Mouse (Mus musculus) midbrain, embryonic 14.5 days (tissue): ENCODE results near the gene Pdia4. TPM values are rescaled to one million over a fixed set of nuclear protein-coding genes. Genes with fewer than 3 reads are reported as not detected.

Experiments used
- ATAC-seq: fragments of 200-750 bp; cut with Nextera tagmentation; 2 replicates; pipeline ENCODE4 v1.8.0; 2017; ENCODE audit warnings: moderate number of reproducible peaks, moderate library complexity; ENCODE audit not compliant: low FRiP score, low TSS enrichment
- DNase-seq: peaks from one replicate; pipeline ENCODE4 v3.0.0-alpha.2; 2015
- H3K27ac ChIP-seq: fragments of 300-500 bp; sonication (generic); replicated peaks from 2 replicates; pipeline ENCODE4 v1.5.1; 2014; ENCODE audit warnings: mild to moderate bottlenecking, low read depth, low read length, moderate library complexity
- H3K27me3 ChIP-seq: fragments of 300-500 bp; sonication (generic); 2 replicates; pipeline ENCODE4 v1.6.1; 2014; ENCODE audit warnings: low read length, control low read depth, mixed read lengths; ENCODE audit not compliant: control insufficient read depth, insufficient read depth
- H3K36me3 ChIP-seq: fragments of 300-500 bp; sonication (generic); 2 replicates; pipeline ENCODE4 v1.6.1; 2014; ENCODE audit warnings: low read length, control low read depth; ENCODE audit not compliant: control insufficient read depth, insufficient read depth
- H3K4me1 ChIP-seq: fragments of 300-500 bp; sonication (generic); 2 replicates; pipeline ENCODE4 v1.6.1; 2014; ENCODE audit warnings: mild to moderate bottlenecking, antibody characterized with exemption, low read length, control low read depth; ENCODE audit not compliant: control insufficient read depth, insufficient read depth
- H3K4me2 ChIP-seq: fragments of 300-500 bp; sonication (generic); 2 replicates; pipeline ENCODE4 v1.6.1; 2014; ENCODE audit warnings: mild to moderate bottlenecking, low read length, moderate library complexity
- H3K4me3 ChIP-seq: fragments of 300-500 bp; sonication (generic); replicated peaks from 2 replicates; pipeline ENCODE4 v1.5.1; 2014; ENCODE audit warnings: low read depth, low read length
- H3K9ac ChIP-seq: fragments of 300-500 bp; sonication (generic); replicated peaks from 2 replicates; pipeline ENCODE4 v1.6.1; 2014; ENCODE audit warnings: mild to moderate bottlenecking, low read length, moderate library complexity
- H3K9me3 ChIP-seq: fragments of 300-500 bp; sonication (generic); 2 replicates; pipeline ENCODE4 v1.6.1; 2016; ENCODE audit warnings: low read length, control low read depth, mixed read lengths; ENCODE audit not compliant: control insufficient read depth
- WGBS: fragments of 180-500 bp; shearing (Covaris S2); extraction: QIAGEN DNeasy Blood & Tissue Kit; methylation state at CpG from one replicate; pipeline ENCODE4 v1.1.7; 2014; 5-methylcytosine and 5-hydroxymethylcytosine counted together
- polyA plus RNA-seq: library from polyadenylated mRNA; unstranded; fragments of >200 nt; fragmentation: Nextera tagmentation; extraction: Ambion mirVana; gene quantifications from 2 replicates; pipeline ENCODE4 v1.2.1, GENCODE M21; 2014

Gene Pdia4
- polyA plus RNA-seq, 1 experiment from 2014 or later, result 148 TPM

DNA sequence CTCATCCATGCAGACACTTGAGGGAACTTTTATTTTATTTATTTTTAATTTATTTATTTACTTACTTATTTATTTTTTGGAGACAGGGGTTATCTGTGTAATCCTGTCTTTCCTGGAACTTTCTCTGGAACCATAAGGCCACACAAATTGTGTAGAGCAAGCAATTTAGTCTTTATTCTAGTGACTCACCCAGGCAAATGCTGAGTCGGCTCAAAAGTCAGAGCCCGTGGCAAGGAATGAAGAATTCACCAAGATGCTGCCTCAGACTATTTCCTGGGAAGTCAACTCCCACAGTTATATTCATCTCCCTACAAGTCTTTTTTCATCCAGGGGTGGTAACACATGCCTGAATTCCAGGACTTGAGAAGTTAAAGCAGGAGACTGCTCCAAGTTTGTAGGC, 7.7 kb downstream of the Pdia4 start:
- H3K27ac ChIP-seq, result no peak overlapping the region
- WGBS, result 91% methylated on average over 2 of the region's 2 CpGs
- H3K27me3 ChIP-seq, result no peaks in the 10 kb centered on the region
- peaks cover 6% of the 10 kb centered on the region for H3K4me1 ChIP-seq
- H3K4me3 ChIP-seq, result no peak overlapping the region
- H3K36me3 ChIP-seq, result peaks cover 69% of the 10 kb centered on the region
- DNase-seq (no peak), ATAC-seq (no peak)
- H3K9ac ChIP-seq, result no peak overlapping the region
- H3K9me3 ChIP-seq, result no peaks in the 10 kb centered on the region
- H3K4me2 ChIP-seq, result no peak overlapping the region

- H3K36me3 ChIP-seq, result peaks cover 96% of the 10 kb centered on the region
- no peaks in the 10 kb centered on the region for H3K4me1 ChIP-seq
- no peak overlapping the region for H3K9ac ChIP-seq
- H3K27me3 ChIP-seq, result no peaks in the 10 kb centered on the region
- no peaks in the 10 kb centered on the region for H3K9me3 ChIP-seq
- DNase-seq (peak; percentile 88), ATAC-seq (peak; percentile 48; the same call in 1 of the 2 replicates)
- WGBS, result 53% methylated on average over 6 of the region's 6 CpGs
- H3K27ac ChIP-seq, result no peak overlapping the region
- H3K4me2 ChIP-seq, result no peak overlapping the region
- H3K4me3 ChIP-seq, result no peak overlapping the region
Observed at GRCm38 (mm10) chr6:47799079-47799478, 14.2 kb downstream of the Pdia4 start.

DNA sequence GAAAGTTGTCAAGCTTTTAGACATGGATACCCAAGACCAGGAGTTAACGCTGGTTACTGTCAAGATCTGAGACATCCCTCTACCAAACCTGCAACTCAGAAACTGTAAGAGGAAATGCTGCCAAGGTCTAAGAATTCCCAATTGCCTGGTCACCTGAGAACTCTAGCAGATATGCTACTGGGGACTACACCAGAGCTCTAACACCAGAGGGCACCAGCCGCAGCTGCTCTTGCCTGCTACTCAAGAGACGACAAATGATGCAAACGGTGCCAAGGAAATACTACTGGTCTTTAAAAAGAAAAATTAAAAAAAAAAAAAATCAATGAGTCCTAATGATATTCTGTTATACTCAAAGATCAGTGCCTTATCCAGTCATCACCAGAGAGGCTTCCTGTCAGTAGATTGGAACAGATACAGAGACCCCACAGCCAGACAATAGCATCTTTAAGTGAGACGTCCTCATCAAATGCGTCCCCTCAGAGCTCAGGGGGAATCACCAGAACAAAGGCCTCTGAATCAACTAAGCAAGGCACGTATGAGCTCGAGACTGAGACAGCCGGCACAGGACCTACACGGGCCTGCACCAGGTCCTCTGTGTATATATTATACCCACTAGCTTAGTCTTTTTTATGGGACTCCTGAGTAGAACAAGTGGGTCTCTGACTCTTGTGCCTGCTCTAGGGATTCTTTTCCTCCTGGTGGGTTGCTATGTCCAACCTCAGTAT, 19.0 kb downstream of the Pdia4 start:
- Histone ChIP-seq H3K27ac (peak overlapping the region; percentile 66), H3K9me3 (no peaks in the 10 kb centered on the region), H3K36me3 (peaks cover 52% of the 10 kb centered on the region), H3K4me1 (no peaks in the 10 kb centered on the region), H3K4me2 (no peak overlapping the region), H3K9ac (no peak overlapping the region), H3K4me3 (no peak overlapping the region), H3K27me3 (no peaks in the 10 kb centered on the region)
- 26% methylated on average over 10 of the region's 10 CpGs for WGBS
- ATAC-seq (peak; percentile 44; the same call in 1 of the 2 replicates), DNase-seq (peak; percentile 67)

DNA sequence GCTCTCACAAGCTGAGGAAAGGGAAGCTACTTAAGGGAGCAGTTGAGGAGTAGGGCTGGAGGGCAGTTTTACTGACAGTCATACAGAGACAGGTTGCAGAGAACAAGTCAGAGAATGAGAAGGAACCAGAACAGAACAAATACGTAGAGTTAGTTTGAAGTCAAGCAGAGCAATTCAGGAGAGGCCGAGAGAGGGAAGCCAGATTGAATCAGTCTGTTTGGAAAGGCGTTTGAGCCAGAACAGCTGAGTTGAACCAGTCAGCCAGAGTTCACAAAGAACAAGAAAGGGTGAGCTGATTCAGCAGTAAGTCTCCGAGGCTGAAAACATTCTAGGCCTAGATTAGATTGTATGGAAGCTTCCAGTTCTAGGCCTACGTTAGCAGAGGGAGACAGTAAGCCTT, 19.9 kb downstream of the Pdia4 start:
- no peak for DNase-seq
- ATAC-seq, result no peak
- Histone ChIP-seq H3K4me2 (no peak overlapping the region), H3K27ac (no peak overlapping the region), H3K27me3 (no peaks in the 10 kb centered on the region), H3K9me3 (no peaks in the 10 kb centered on the region), H3K9ac (no peak overlapping the region), H3K36me3 (peaks cover 42% of the 10 kb centered on the region), H3K4me1 (peaks cover 5% of the 10 kb centered on the region; the same call in 1 of the 2 replicates), H3K4me3 (no peak overlapping the region)
- 77% methylated on average over 5 of the region's 5 CpGs for WGBS

DNA sequence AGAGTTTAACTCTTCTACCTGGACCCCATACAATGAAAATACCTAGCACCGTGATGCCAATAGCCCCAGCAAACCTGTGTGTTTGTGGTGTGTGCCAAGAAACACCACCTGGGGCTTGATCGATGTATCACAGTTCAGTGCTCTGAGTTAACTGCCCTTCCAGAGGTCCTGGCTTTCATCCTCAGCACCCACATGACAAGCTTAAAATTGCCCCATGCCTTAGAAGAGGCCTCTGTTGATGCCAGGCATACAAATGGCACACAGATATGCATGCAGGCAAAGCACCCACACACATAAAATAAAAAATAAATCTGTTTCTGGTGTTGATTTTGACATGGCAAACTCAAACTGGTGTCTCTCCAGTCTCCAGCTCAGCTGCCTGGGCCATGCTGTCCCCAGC, 20.7 kb downstream of the Pdia4 start:
- no peak for DNase-seq
- H3K9ac ChIP-seq, result no peak overlapping the region
- H3K36me3 ChIP-seq, result peaks cover 35% of the 10 kb centered on the region
- H3K4me1 ChIP-seq, result peaks cover 5% of the 10 kb centered on the region; the same call in 1 of the 2 replicates
- H3K27ac ChIP-seq, result no peak overlapping the region
- no peak for ATAC-seq
- no peaks in the 10 kb centered on the region for H3K27me3 ChIP-seq
- WGBS, result 92% methylated on average over 2 of the region's 2 CpGs
- no peak overlapping the region for H3K4me2 ChIP-seq
- no peaks in the 10 kb centered on the region for H3K9me3 ChIP-seq
- H3K4me3 ChIP-seq, result no peak overlapping the region

- DNase-seq, result no peak
- Histone ChIP-seq H3K9me3 (no peaks in the 10 kb centered on the region), H3K4me1 (peaks cover 5% of the 10 kb centered on the region; the same call in 1 of the 2 replicates), H3K4me2 (no peak overlapping the region), H3K4me3 (no peak overlapping the region), H3K27ac (no peak overlapping the region), H3K36me3 (peaks cover 19% of the 10 kb centered on the region), H3K27me3 (no peaks in the 10 kb centered on the region), H3K9ac (no peak overlapping the region)
- WGBS, result 58% methylated on average over 2 of the region's 2 CpGs
- ATAC-seq, result no peak
Observed at GRCm38 (mm10) chr6:47790745-47791144, 22.5 kb downstream of the Pdia4 start.

DNA sequence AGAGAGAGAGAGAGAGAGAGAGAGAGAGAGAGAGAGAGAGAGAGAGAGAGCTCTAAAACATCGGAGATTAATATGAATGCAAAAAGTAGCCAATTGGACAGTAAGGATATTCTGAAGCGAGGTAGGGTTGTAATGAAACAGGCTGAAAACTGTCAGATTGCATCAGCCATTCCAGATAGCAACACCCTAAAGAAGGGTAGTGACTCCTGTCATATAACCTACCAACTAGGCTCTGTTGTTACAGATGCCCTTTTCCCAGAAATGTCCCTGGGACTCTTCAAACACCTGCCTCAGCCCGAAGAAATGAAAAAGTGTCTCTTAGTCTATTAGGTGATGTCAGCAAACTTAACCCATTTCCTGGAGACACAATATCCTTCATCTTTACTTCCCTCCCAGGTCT, 24.4 kb downstream of the Pdia4 start:
- Histone ChIP-seq H3K9ac (peak overlapping the region; percentile 80), H3K4me2 (peak overlapping the region; percentile 65), H3K27me3 (no peaks in the 10 kb centered on the region), H3K4me3 (peak overlapping the region; percentile 44), H3K27ac (peak overlapping the region; percentile 97), H3K9me3 (no peaks in the 10 kb centered on the region), H3K36me3 (0 out of 2 replicates have a peak, but pooled peaks cover 3% of the 10 kb centered on the region), H3K4me1 (peaks cover 5% of the 10 kb centered on the region; the same call in 1 of the 2 replicates)
- WGBS, result 30% methylated on average over 3 of the region's 3 CpGs
- ATAC-seq, result no peak
- peak; percentile 54 for DNase-seq

GRCm38 (mm10) chr6:47787941-47788736, 25.1 kb downstream of the Pdia4 start:
- no peaks in the 10 kb centered on the region for H3K9me3 ChIP-seq
- H3K27ac ChIP-seq, result peak overlapping the region; percentile 97
- peak; percentile 92 for ATAC-seq
- DNase-seq, result peak; percentile 93
- 0 out of 2 replicates have a peak, but pooled peaks cover 3% of the 10 kb centered on the region for H3K36me3 ChIP-seq
- WGBS, result 2% methylated on average over 18 of the region's 18 CpGs
- H3K4me1 ChIP-seq, result peaks cover 5% of the 10 kb centered on the region; the same call in 1 of the 2 replicates
- no peaks in the 10 kb centered on the region for H3K27me3 ChIP-seq
- peak overlapping the region; percentile 44 for H3K4me3 ChIP-seq
- H3K4me2 ChIP-seq, result peak overlapping the region; percentile 65
- H3K9ac ChIP-seq, result peak overlapping the region; percentile 80
